Mouse (Mus musculus): ENCODE results near the gene Rbm42. TPM values are rescaled to one million over a fixed set of nuclear protein-coding genes. Genes with fewer than 3 reads are reported as not detected.

Rbm42 gene
- total RNA-seq, 2 experiments from 2014 or later: 54.6 to 56.2 TPM

GRCm38 (mm10) chr7:30591605-30591951, 58.5 kb downstream of the Rbm42 start:
- DNase-seq (ENCODE audit: low spot score in 2 of 2): no peak

Other genes with a start within 250 kb of the Rbm42 start
- gene Tyrobp, start 236.6 kb downstream of the Rbm42 start, total RNA-seq (2021): 10 to 100 TPM; 24.9 to 33.3 TPM
- under 1 TPM in 1 of 2 experiments, not detected in 1; 0.74 TPM for gene Hcst, start 230.5 kb downstream of the Rbm42 start, total RNA-seq (2021)
- under 1 TPM; 0.56 to 0.67 TPM for gene Nfkbid, start 228.6 kb downstream of the Rbm42 start, total RNA-seq (2021)
- 1 to 10 TPM; 3.5 to 4.2 TPM for gene Aplp1, start 204.8 kb downstream of the Rbm42 start, total RNA-seq (2021)
- gene Kirrel2, start 192.6 kb downstream of the Rbm42 start, total RNA-seq (2021): under 1 TPM; 0.39 to 0.93 TPM
- not detected for gene Nphs1, start 192.0 kb downstream of the Rbm42 start, total RNA-seq (2021)
- gene Prodh2, start 156.7 kb downstream of the Rbm42 start, total RNA-seq (2021): under 1 TPM in 1 of 2 experiments, not detected in 1; 0.44 TPM
- 1 to 10 TPM; 9.6 to 9.8 TPM for gene Arhgap33, start 115.3 kb downstream of the Rbm42 start, total RNA-seq (2021)
- 100 to 1,000 TPM; 182 to 186 TPM for gene Hspb6, start 98.1 kb downstream of the Rbm42 start, total RNA-seq (2021)
- gene Proser3, start 98.0 kb downstream of the Rbm42 start, total RNA-seq (2021): 10 to 100 TPM; 10.1 to 10.4 TPM
- 10 to 100 TPM; 17.3 to 18.6 TPM for gene Lin37, start 90.5 kb downstream of the Rbm42 start, total RNA-seq (2021)
- gene U2af1l4, start 87.0 kb downstream of the Rbm42 start, total RNA-seq (2021): 10 to 100 TPM; 55.6 to 62.4 TPM
- 1 to 10 TPM; 2.6 to 2.9 TPM for gene Gm49396, start 87.0 kb downstream of the Rbm42 start, total RNA-seq (2021)
- gene Psenen, start 86.7 kb downstream of the Rbm42 start, total RNA-seq (2021): 100 to 1,000 TPM in 1 of 2 experiments, 10 to 100 TPM in 1; 87.0 to 103 TPM
- gene Igflr1, start 84.9 kb downstream of the Rbm42 start, total RNA-seq (2021): 1 to 10 TPM; 1.5 to 1.7 TPM
- 10 to 100 TPM; 34.0 to 34.2 TPM for gene Kmt2b, start 61.6 kb downstream of the Rbm42 start, total RNA-seq (2021)
- not detected for gene Zbtb32, start 51.4 kb downstream of the Rbm42 start, total RNA-seq (2021)
- gene Upk1a, start 37.5 kb downstream of the Rbm42 start, total RNA-seq (2021): under 1 TPM; 0.32 to 0.67 TPM
- 1,000 to 10,000 TPM; 1,025 to 1,032 TPM for gene Cox6b1, start 24.2 kb downstream of the Rbm42 start, total RNA-seq (2021)
- not detected for gene Etv2, start 14.5 kb downstream of the Rbm42 start, total RNA-seq (2021)
- gene Haus5, start 14.7 kb upstream of the Rbm42 start, total RNA-seq (2021): 10 to 100 TPM in 1 of 2 experiments, 1 to 10 TPM in 1; 7.1 to 10.4 TPM
- gene Pmis2, start 21.3 kb upstream of the Rbm42 start, total RNA-seq (2021): not detected
- not detected for gene 2200002J24Rik, start 48.6 kb upstream of the Rbm42 start, total RNA-seq (2021)
- gene Atp4a, start 61.9 kb upstream of the Rbm42 start, total RNA-seq (2021): not detected
- 100 to 1,000 TPM; 144 to 145 TPM for gene Tmem147, start 79.2 kb upstream of the Rbm42 start, total RNA-seq (2021)
- not detected for gene Gapdhs, start 93.4 kb upstream of the Rbm42 start, total RNA-seq (2021)
- 1 to 10 TPM; 4.1 to 4.6 TPM for gene Sbsn, start 101.2 kb upstream of the Rbm42 start, total RNA-seq (2021)
- gene Dmkn, start 113.4 kb upstream of the Rbm42 start, total RNA-seq (2021): 1 to 10 TPM in 1 of 2 experiments, under 1 TPM in 1; 0.86 to 1.2 TPM
- 10 to 100 TPM; 13.2 to 13.9 TPM for gene Krtdap, start 137.6 kb upstream of the Rbm42 start, total RNA-seq (2021)
- 1 to 10 TPM; 1.8 to 2.5 TPM for gene Ffar2, start 173.5 kb upstream of the Rbm42 start, total RNA-seq (2021)
- gene Ffar3, start 205.9 kb upstream of the Rbm42 start, total RNA-seq (2021): not detected
- gene Ffar1, start 211.2 kb upstream of the Rbm42 start, total RNA-seq (2021): not detected
- under 1 TPM; 0.54 to 0.81 TPM for gene Cd22, start 230.0 kb upstream of the Rbm42 start, total RNA-seq (2021)

Data from gastrocnemius, postnatal 4 days (tissue).